Mouse (Mus musculus) heart, embryonic 13.5 days (tissue): ENCODE data around the gene Kdm1b. TPM values are rescaled to one million over a fixed set of nuclear protein-coding genes. Genes with fewer than 3 reads are reported as not detected.
A peak's percentile ranks its signal among the peaks of the same experiment; 100 is the strongest.

ENCODE experiments used
- ATAC-seq: fragments of 200-750 bp; cut with Nextera tagmentation; 2 replicates; pipeline ENCODE4 v1.8.0; 2017; ENCODE audit warnings: moderate TSS enrichment; ENCODE audit not compliant: insufficient number of reproducible peaks, low FRiP score, low TSS enrichment; ENCODE audit errors: extremely low read depth
- H3K27ac ChIP-seq: fragments of 300-500 bp; sonication (generic); replicated peaks from 2 replicates; pipeline ENCODE4 v1.5.1; 2015; ENCODE audit warnings: moderate library complexity, mild to moderate bottlenecking, inconsistent platforms
- H3K27me3 ChIP-seq: fragments of 300-500 bp; sonication (generic); replicated peaks from 2 replicates; pipeline ENCODE4 v1.6.1; 2015; ENCODE audit warnings: mild to moderate bottlenecking, inconsistent platforms
- H3K36me3 ChIP-seq: fragments of 300-500 bp; sonication (generic); 2 replicates; pipeline ENCODE4 v1.6.1; 2015; ENCODE audit warnings: mild to moderate bottlenecking, inconsistent platforms
- H3K4me1 ChIP-seq: fragments of 300-500 bp; sonication (generic); 2 replicates; pipeline ENCODE4 v1.6.1; 2015; ENCODE audit warnings: inconsistent platforms
- H3K4me2 ChIP-seq: fragments of 300-500 bp; sonication (generic); 2 replicates; pipeline ENCODE4 v1.6.1; 2015; ENCODE audit warnings: inconsistent platforms, mild to moderate bottlenecking, moderate library complexity
- H3K4me3 ChIP-seq: fragments of 300-500 bp; sonication (generic); 2 replicates; pipeline ENCODE4 v1.5.1; 2015; ENCODE audit warnings: moderate library complexity, mild to moderate bottlenecking, inconsistent platforms
- H3K9ac ChIP-seq: fragments of 300-500 bp; sonication (generic); 2 replicates; pipeline ENCODE4 v1.6.1; 2015; ENCODE audit warnings: inconsistent platforms, mild to moderate bottlenecking, moderate library complexity
- H3K9me3 ChIP-seq: fragments of 300-500 bp; sonication (generic); 2 replicates; pipeline ENCODE4 v1.6.1; 2016; ENCODE audit warnings: inconsistent platforms
- WGBS: fragments of 180-500 bp; shearing (Covaris S2); methylation state at CpG from one replicate; pipeline ENCODE4 v1.1.7; 2015; ENCODE audit warnings: mixed read lengths; 5-methylcytosine and 5-hydroxymethylcytosine counted together
- polyA plus RNA-seq: library from polyadenylated mRNA; unstranded; fragments of >200 nt; fragmentation: Nextera tagmentation; extraction: Ambion mirVana; gene quantifications from 2 replicates; pipeline ENCODE4 v1.2.1, GENCODE M21; 2015

Kdm1b gene
- polyA plus RNA-seq, 1 experiment from 2014 or later, result 6.6 TPM

- no peak overlapping the region for H3K4me2 ChIP-seq
- no peak overlapping the region for H3K27ac ChIP-seq
- no peak overlapping the region for H3K9ac ChIP-seq
- H3K36me3 ChIP-seq, result peaks cover 81% of the 10 kb centered on the region
- H3K4me3 ChIP-seq, result no peak overlapping the region
- 95% methylated on average over 1 of the region's 1 CpGs for WGBS
- H3K4me1 ChIP-seq, result no peaks in the 10 kb centered on the region
- ATAC-seq, result no peak
- no peaks in the 10 kb centered on the region for H3K27me3 ChIP-seq
- H3K9me3 ChIP-seq, result no peaks in the 10 kb centered on the region
Observed at GRCm38 (mm10) chr13:47088433-47088832, 45.1 kb downstream of the Kdm1b start.

- Histone ChIP-seq H3K4me3 (no peak overlapping the region), H3K36me3 (peaks cover 83% of the 10 kb centered on the region), H3K27me3 (no peaks in the 10 kb centered on the region), H3K4me2 (no peak overlapping the region), H3K9me3 (no peaks in the 10 kb centered on the region), H3K4me1 (no peaks in the 10 kb centered on the region), H3K9ac (no peak overlapping the region), H3K27ac (no peak overlapping the region)
- ATAC-seq, result no peak
- 84% methylated on average over 2 of the region's 2 CpGs for WGBS
Observed at GRCm38 (mm10) chr13:47089271-47089670, 46.0 kb downstream of the Kdm1b start.

GRCm38 (mm10) chr13:47093791-47094190 is 50.5 kb downstream of the Kdm1b start:
- ATAC-seq, result no peak
- Histone ChIP-seq H3K27me3 (no peaks in the 10 kb centered on the region), H3K4me3 (no peak overlapping the region), H3K9me3 (no peaks in the 10 kb centered on the region), H3K27ac (no peak overlapping the region), H3K36me3 (peaks cover 89% of the 10 kb centered on the region), H3K4me1 (peaks cover 14% of the 10 kb centered on the region), H3K9ac (no peak overlapping the region), H3K4me2 (no peak overlapping the region)
- WGBS, result 92% methylated on average over 2 of the region's 2 CpGs

- H3K9ac ChIP-seq, result no peak overlapping the region
- H3K4me1 ChIP-seq, result peaks cover 14% of the 10 kb centered on the region
- H3K4me2 ChIP-seq, result no peak overlapping the region
- no peaks in the 10 kb centered on the region for H3K9me3 ChIP-seq
- no peak overlapping the region for H3K27ac ChIP-seq
- H3K27me3 ChIP-seq, result no peaks in the 10 kb centered on the region
- no peak overlapping the region for H3K4me3 ChIP-seq
- WGBS, result 83% methylated on average over 2 of the region's 2 CpGs
- peaks cover 85% of the 10 kb centered on the region for H3K36me3 ChIP-seq
- no peak for ATAC-seq
Observed at GRCm38 (mm10) chr13:47096591-47096990, 53.3 kb downstream of the Kdm1b start.

GRCm38 (mm10) chr13:47099265-47099664 is 56.0 kb downstream of the Kdm1b start:
- H3K4me2 ChIP-seq, result no peak overlapping the region
- no peak overlapping the region for H3K9ac ChIP-seq
- no peak overlapping the region for H3K27ac ChIP-seq
- H3K4me3 ChIP-seq, result no peak overlapping the region
- 73% methylated on average over 7 of the region's 7 CpGs for WGBS
- H3K27me3 ChIP-seq, result no peaks in the 10 kb centered on the region
- H3K36me3 ChIP-seq, result peaks cover 76% of the 10 kb centered on the region
- peaks cover 30% of the 10 kb centered on the region for H3K4me1 ChIP-seq
- H3K9me3 ChIP-seq, result no peaks in the 10 kb centered on the region
- ATAC-seq, result no peak

GRCm38 (mm10) chr13:47100587-47100986 is 57.3 kb downstream of the Kdm1b start:
- Histone ChIP-seq H3K36me3 (peaks cover 63% of the 10 kb centered on the region), H3K4me3 (no peak overlapping the region), H3K4me1 (peaks cover 25% of the 10 kb centered on the region), H3K27me3 (no peaks in the 10 kb centered on the region), H3K9me3 (no peaks in the 10 kb centered on the region), H3K4me2 (no peak overlapping the region), H3K9ac (no peak overlapping the region), H3K27ac (no peak overlapping the region)
- WGBS, result 90% methylated on average over 2 of the region's 2 CpGs
- ATAC-seq, result no peak

- peak overlapping the region; percentile 91 for H3K4me3 ChIP-seq
- no peak overlapping the region for H3K27ac ChIP-seq
- H3K9me3 ChIP-seq, result no peaks in the 10 kb centered on the region
- peaks cover 31% of the 10 kb centered on the region for H3K36me3 ChIP-seq
- peak overlapping the region; percentile 99 for H3K9ac ChIP-seq
- WGBS, result 34% methylated on average over 2 of the region's 2 CpGs
- H3K4me1 ChIP-seq, result peaks cover 36% of the 10 kb centered on the region
- ATAC-seq, result no peak
- H3K27me3 ChIP-seq, result no peaks in the 10 kb centered on the region
- peak overlapping the region; percentile 89 for H3K4me2 ChIP-seq
Observed at GRCm38 (mm10) chr13:47104146-47104545, 60.8 kb downstream of the Kdm1b start.

- no peaks in the 10 kb centered on the region for H3K27me3 ChIP-seq
- peak overlapping the region; percentile 100 for H3K27ac ChIP-seq
- ATAC-seq, result no peak
- H3K36me3 ChIP-seq, result peaks cover 25% of the 10 kb centered on the region
- no peaks in the 10 kb centered on the region for H3K9me3 ChIP-seq
- under 1% methylated on average over 25 of the region's 25 CpGs for WGBS
- peaks cover 42% of the 10 kb centered on the region for H3K4me1 ChIP-seq
- H3K9ac ChIP-seq, result peak overlapping the region; percentile 99
- H3K4me3 ChIP-seq, result peak overlapping the region; percentile 91
- peak overlapping the region; percentile 89 for H3K4me2 ChIP-seq
Observed at GRCm38 (mm10) chr13:47104856-47105541, 61.7 kb downstream of the Kdm1b start.

- H3K9ac ChIP-seq, result peak within 1 kb of the TSS; percentile 99
- peaks cover 18% of the 10 kb centered on the region for H3K36me3 ChIP-seq
- no peaks in the 10 kb centered on the region for H3K9me3 ChIP-seq
- peak within 1 kb of the TSS; percentile 91 for H3K4me3 ChIP-seq
- WGBS, result under 1% methylated on average over 118 of the region's 129 CpGs
- no peaks in the 10 kb centered on the region for H3K27me3 ChIP-seq
- peak within 1 kb of the TSS; percentile 100 for H3K27ac ChIP-seq
- H3K4me2 ChIP-seq, result peak within 1 kb of the TSS; percentile 89
- H3K4me1 ChIP-seq, result peaks cover 51% of the 10 kb centered on the region
- ATAC-seq, result peak; percentile 89
Observed at GRCm38 (mm10) chr13:47105711-47106579, 62.6 kb downstream of the Kdm1b start, which contains the start of gene Dek. Gene Dek, minus strand, starts transcription at chr13:47106201.

GRCm38 (mm10) chr13:47106580-47106888 is 63.2 kb downstream of the Kdm1b start:
- WGBS, result under 1% methylated on average over 20 of the region's 20 CpGs
- H3K4me3 ChIP-seq, result peak overlapping the region; percentile 91
- peaks cover 12% of the 10 kb centered on the region for H3K36me3 ChIP-seq
- peak overlapping the region; percentile 89 for H3K4me2 ChIP-seq
- peak overlapping the region; percentile 99 for H3K9ac ChIP-seq
- peaks cover 57% of the 10 kb centered on the region for H3K4me1 ChIP-seq
- no peak for ATAC-seq
- peak overlapping the region; percentile 100 for H3K27ac ChIP-seq
- no peaks in the 10 kb centered on the region for H3K27me3 ChIP-seq
- H3K9me3 ChIP-seq, result no peaks in the 10 kb centered on the region

GRCm38 (mm10) chr13:47109239-47109638 is 65.9 kb downstream of the Kdm1b start:
- no peak for ATAC-seq
- Histone ChIP-seq H3K4me1 (peaks cover 63% of the 10 kb centered on the region), H3K27me3 (no peaks in the 10 kb centered on the region), H3K4me2 (no peak overlapping the region), H3K9me3 (no peaks in the 10 kb centered on the region), H3K36me3 (no peaks in the 10 kb centered on the region), H3K9ac (no peak overlapping the region), H3K27ac (no peak overlapping the region), H3K4me3 (no peak overlapping the region)
- 62% methylated on average over 2 of the region's 2 CpGs for WGBS
